Mouse (Mus musculus): ENCODE measurements around the gene Smg1. TPM values are rescaled to one million over a fixed set of nuclear protein-coding genes. Genes with fewer than 3 reads are reported as not detected.
A peak's percentile ranks its signal among the peaks of the same experiment; 100 is the strongest.

Smg1 gene
- total and polyA plus RNA-seq, 3 experiments: 19.9 to 121 (median 53.5) TPM

GRCm38 (mm10) chr7:118234236-118234635 lies 9.2 kb downstream of the Smg1 start:
- Histone ChIP-seq H3K4me3 (ENCODE audit: low read depth, low read length) (no peak overlapping the region), H3K4me1 (ENCODE audit: insufficient read depth, low read depth, low read length) (peaks cover 15% of the 10 kb centered on the region), H3K27me3 (ENCODE audit: insufficient read depth, low read length) (no peaks in the 10 kb centered on the region), H3K9me3 (replicated peaks) (no peaks in the 10 kb centered on the region), H3K36me3 (replicated peaks) (peaks cover 6% of the 10 kb centered on the region)
- TF ChIP-seq POLR2AphosphoS5 (IDR thresholded peaks at IDR 0.05; ENCODE audit: insufficient replicate concordance, low read depth, low read length) (no peak), GATA2 (IDR thresholded peaks at IDR 0.05; ENCODE audit: borderline replicate concordance, low read depth, low read length) (no peak), CTCF (IDR thresholded peaks at IDR 0.05; ENCODE audit: low read depth, low read length) (no peak), TAL1 (conservative IDR thresholded peaks at IDR 0.05; ENCODE audit: low read depth, low read length) (no peak), GATA1 (IDR thresholded peaks at IDR 0.05; ENCODE audit: borderline replicate concordance, low read length) (no peak)
- no peak for ATAC-seq (ENCODE audit: extremely low read depth, insufficient number of reproducible peaks, low FRiP score, poor library complexity, severe bottlenecking)
- DNase-seq (ENCODE audit: low spot score): no peak

- ATAC-seq (ENCODE audit: extremely low read depth, insufficient number of reproducible peaks, low FRiP score, poor library complexity, severe bottlenecking) (peak; percentile 66; the same call in 1 of the 2 replicates), DNase-seq (ENCODE audit: low spot score) (peak; percentile 31)
- no peak for TF ChIP-seq TAL1 (conservative IDR thresholded peaks at IDR 0.05; ENCODE audit: low read depth, low read length)
- no peak for TF ChIP-seq GATA1 (IDR thresholded peaks at IDR 0.05; ENCODE audit: borderline replicate concordance, low read length)
- TF ChIP-seq GATA2 (IDR thresholded peaks at IDR 0.05; ENCODE audit: borderline replicate concordance, low read depth, low read length): no peak
- TF ChIP-seq POLR2AphosphoS5 (IDR thresholded peaks at IDR 0.05; ENCODE audit: insufficient replicate concordance, low read depth, low read length): no peak
- no peak for TF ChIP-seq CTCF (IDR thresholded peaks at IDR 0.05; ENCODE audit: low read depth, low read length)
- H3K4me3 ChIP-seq (ENCODE audit: low read depth, low read length): no peak overlapping the region
- no peaks in the 10 kb centered on the region for H3K27me3 ChIP-seq (ENCODE audit: insufficient read depth, low read length)
- peaks cover 4% of the 10 kb centered on the region for H3K36me3 ChIP-seq (replicated peaks)
- no peaks in the 10 kb centered on the region for H3K9me3 ChIP-seq (replicated peaks)
- peaks cover 10% of the 10 kb centered on the region for H3K4me1 ChIP-seq (ENCODE audit: insufficient read depth, low read depth, low read length)
Measured at GRCm38 (mm10) chr7:118232613-118233012, 10.9 kb downstream of the Smg1 start.

GRCm38 (mm10) chr7:118219777-118220176 lies 23.7 kb downstream of the Smg1 start:
- Histone ChIP-seq H3K36me3 (replicated peaks) (peaks cover 18% of the 10 kb centered on the region), H3K4me3 (ENCODE audit: low read depth, low read length) (no peak overlapping the region), H3K9me3 (replicated peaks) (no peaks in the 10 kb centered on the region), H3K27me3 (ENCODE audit: insufficient read depth, low read length) (no peaks in the 10 kb centered on the region), H3K4me1 (ENCODE audit: insufficient read depth, low read depth, low read length) (no peaks in the 10 kb centered on the region; the same call in none of the 2 replicates)
- ATAC-seq (ENCODE audit: extremely low read depth, insufficient number of reproducible peaks, low FRiP score, poor library complexity, severe bottlenecking) (no peak), DNase-seq (ENCODE audit: low spot score) (no peak)
- TF ChIP-seq TAL1 (conservative IDR thresholded peaks at IDR 0.05; ENCODE audit: low read depth, low read length) (no peak), CTCF (IDR thresholded peaks at IDR 0.05; ENCODE audit: low read depth, low read length) (no peak), GATA2 (IDR thresholded peaks at IDR 0.05; ENCODE audit: borderline replicate concordance, low read depth, low read length) (no peak), GATA1 (IDR thresholded peaks at IDR 0.05; ENCODE audit: borderline replicate concordance, low read length) (no peak), POLR2AphosphoS5 (IDR thresholded peaks at IDR 0.05; ENCODE audit: insufficient replicate concordance, low read depth, low read length) (no peak)

- TF ChIP-seq POLR2AphosphoS5 (IDR thresholded peaks at IDR 0.05; ENCODE audit: insufficient replicate concordance, low read depth, low read length) (no peak), GATA1 (IDR thresholded peaks at IDR 0.05; ENCODE audit: borderline replicate concordance, low read length) (no peak), GATA2 (IDR thresholded peaks at IDR 0.05; ENCODE audit: borderline replicate concordance, low read depth, low read length) (no peak), TAL1 (conservative IDR thresholded peaks at IDR 0.05; ENCODE audit: low read depth, low read length) (no peak)
- Histone ChIP-seq H3K4me3 (ENCODE audit: low read depth, low read length) (no peak overlapping the region), H3K4me1 (ENCODE audit: insufficient read depth, low read depth, low read length) (peaks cover 2% of the 10 kb centered on the region; the same call in 1 of the 2 replicates), H3K27me3 (ENCODE audit: insufficient read depth, low read length) (no peaks in the 10 kb centered on the region), H3K36me3 (replicated peaks) (peaks cover 48% of the 10 kb centered on the region), H3K9me3 (replicated peaks) (no peaks in the 10 kb centered on the region)
- no peak for DNase-seq (ENCODE audit: low spot score)
- ATAC-seq (ENCODE audit: extremely low read depth, insufficient number of reproducible peaks, low FRiP score, poor library complexity, severe bottlenecking): no peak
Measured at GRCm38 (mm10) chr7:118206396-118206795, 37.1 kb downstream of the Smg1 start.

- TF ChIP-seq TAL1 (conservative IDR thresholded peaks at IDR 0.05; ENCODE audit: low read depth, low read length) (no peak), GATA1 (IDR thresholded peaks at IDR 0.05; ENCODE audit: borderline replicate concordance, low read length) (no peak), POLR2AphosphoS5 (IDR thresholded peaks at IDR 0.05; ENCODE audit: insufficient replicate concordance, low read depth, low read length) (no peak), GATA2 (IDR thresholded peaks at IDR 0.05; ENCODE audit: borderline replicate concordance, low read depth, low read length) (no peak), CTCF (IDR thresholded peaks at IDR 0.05; ENCODE audit: low read depth, low read length) (no peak)
- H3K27me3 ChIP-seq (ENCODE audit: insufficient read depth, low read length): no peaks in the 10 kb centered on the region
- ATAC-seq (ENCODE audit: extremely low read depth, insufficient number of reproducible peaks, low FRiP score, poor library complexity, severe bottlenecking) (no peak), DNase-seq (ENCODE audit: low spot score) (no peak)
- no peaks in the 10 kb centered on the region for H3K9me3 ChIP-seq (replicated peaks)
- H3K36me3 ChIP-seq (replicated peaks): peaks cover 67% of the 10 kb centered on the region
- no peak overlapping the region for H3K4me3 ChIP-seq (ENCODE audit: low read depth, low read length)
- H3K4me1 ChIP-seq (ENCODE audit: insufficient read depth, low read depth, low read length): no peaks in the 10 kb centered on the region
Measured at GRCm38 (mm10) chr7:118195756-118196155, 47.7 kb downstream of the Smg1 start.

GRCm38 (mm10) chr7:118185878-118186277 lies 57.6 kb downstream of the Smg1 start:
- peaks cover 13% of the 10 kb centered on the region for H3K4me1 ChIP-seq (ENCODE audit: insufficient read depth, low read depth, low read length)
- no peak overlapping the region for H3K4me3 ChIP-seq (ENCODE audit: low read depth, low read length)
- DNase-seq (ENCODE audit: low spot score): no peak
- no peak for ATAC-seq (ENCODE audit: extremely low read depth, insufficient number of reproducible peaks, low FRiP score, poor library complexity, severe bottlenecking)
- TF ChIP-seq GATA2 (IDR thresholded peaks at IDR 0.05; ENCODE audit: borderline replicate concordance, low read depth, low read length): no peak
- no peak for TF ChIP-seq TAL1 (conservative IDR thresholded peaks at IDR 0.05; ENCODE audit: low read depth, low read length)
- TF ChIP-seq CTCF (IDR thresholded peaks at IDR 0.05; ENCODE audit: low read depth, low read length): no peak
- TF ChIP-seq POLR2AphosphoS5 (IDR thresholded peaks at IDR 0.05; ENCODE audit: insufficient replicate concordance, low read depth, low read length): no peak
- no peak for TF ChIP-seq GATA1 (IDR thresholded peaks at IDR 0.05; ENCODE audit: borderline replicate concordance, low read length)
- no peaks in the 10 kb centered on the region for H3K9me3 ChIP-seq (replicated peaks)
- H3K36me3 ChIP-seq (replicated peaks): peaks cover 63% of the 10 kb centered on the region
- H3K27me3 ChIP-seq (ENCODE audit: insufficient read depth, low read length): no peaks in the 10 kb centered on the region

Data from G1E (cell line).